Mouse (Mus musculus): ENCODE data around the gene Pawr. TPM values are rescaled to one million over a fixed set of nuclear protein-coding genes. Genes with fewer than 3 reads are reported as not detected.
A peak's percentile ranks its signal among the peaks of the same experiment; 100 is the strongest.

Pawr gene
- polyA plus RNA-seq, 1 experiment from 2014 or later = 1.5 TPM

GRCm38 (mm10) chr10:108307772-108308171, 24.1 kb upstream of the Pawr start:
- ATAC-seq = no peak
- Histone ChIP-seq H3K9ac (ENCODE audit: low read depth, low read length) (no peak overlapping the region), H3K4me1 (ENCODE audit: control insufficient read depth, insufficient read depth, low read length) (peaks cover 3% of the 10 kb centered on the region; the same call in 1 of the 2 replicates), H3K36me3 (ENCODE audit: control insufficient read depth, insufficient read depth, low read length) (no peaks in the 10 kb centered on the region), H3K27ac (ENCODE audit: low read length) (no peak overlapping the region), H3K9me3 (replicated peaks; ENCODE audit: control insufficient read depth, low read length, poor library complexity, severe bottlenecking) (no peaks in the 10 kb centered on the region), H3K27me3 (ENCODE audit: control insufficient read depth, insufficient read depth, low read depth, low read length) (no peaks in the 10 kb centered on the region), H3K4me3 (ENCODE audit: low read depth, low read length) (no peak overlapping the region), H3K4me2 (ENCODE audit: low read length) (peak overlapping the region; percentile 10; the same call in 1 of the 2 replicates)
- 58% methylated on average over 11 of the region's 11 CpGs for WGBS

- Histone ChIP-seq H3K4me2 (ENCODE audit: low read length) (no peak overlapping the region), H3K27ac (ENCODE audit: low read length) (no peak overlapping the region), H3K9me3 (replicated peaks; ENCODE audit: control insufficient read depth, low read length, poor library complexity, severe bottlenecking) (no peaks in the 10 kb centered on the region), H3K27me3 (ENCODE audit: control insufficient read depth, insufficient read depth, low read depth, low read length) (no peaks in the 10 kb centered on the region), H3K4me3 (ENCODE audit: low read depth, low read length) (no peak overlapping the region), H3K4me1 (ENCODE audit: control insufficient read depth, insufficient read depth, low read length) (peaks cover 3% of the 10 kb centered on the region; the same call in 1 of the 2 replicates), H3K36me3 (ENCODE audit: control insufficient read depth, insufficient read depth, low read length) (no peaks in the 10 kb centered on the region), H3K9ac (ENCODE audit: low read depth, low read length) (no peak overlapping the region)
- ATAC-seq = no peak
- WGBS = 89% methylated on average over 5 of the region's 5 CpGs
Measured at GRCm38 (mm10) chr10:108310195-108310594, 21.7 kb upstream of the Pawr start.

GRCm38 (mm10) chr10:108311396-108311795, 20.5 kb upstream of the Pawr start:
- Histone ChIP-seq H3K9me3 (replicated peaks; ENCODE audit: control insufficient read depth, low read length, poor library complexity, severe bottlenecking) (no peaks in the 10 kb centered on the region), H3K9ac (ENCODE audit: low read depth, low read length) (no peak overlapping the region), H3K27ac (ENCODE audit: low read length) (no peak overlapping the region), H3K36me3 (ENCODE audit: control insufficient read depth, insufficient read depth, low read length) (no peaks in the 10 kb centered on the region), H3K4me2 (ENCODE audit: low read length) (no peak overlapping the region), H3K4me3 (ENCODE audit: low read depth, low read length) (no peak overlapping the region), H3K4me1 (ENCODE audit: control insufficient read depth, insufficient read depth, low read length) (peaks cover 3% of the 10 kb centered on the region; the same call in 1 of the 2 replicates), H3K27me3 (ENCODE audit: control insufficient read depth, insufficient read depth, low read depth, low read length) (no peaks in the 10 kb centered on the region)
- 84% methylated on average over 3 of the region's 3 CpGs for WGBS
- no peak for ATAC-seq

GRCm38 (mm10) chr10:108313845-108314244, 18.1 kb upstream of the Pawr start:
- H3K4me2 ChIP-seq (ENCODE audit: low read length) = no peak overlapping the region
- no peak overlapping the region for H3K9ac ChIP-seq (ENCODE audit: low read depth, low read length)
- no peaks in the 10 kb centered on the region for H3K4me1 ChIP-seq (ENCODE audit: control insufficient read depth, insufficient read depth, low read length)
- no peak for ATAC-seq
- no peak overlapping the region for H3K27ac ChIP-seq (ENCODE audit: low read length)
- H3K36me3 ChIP-seq (ENCODE audit: control insufficient read depth, insufficient read depth, low read length) = no peaks in the 10 kb centered on the region
- WGBS = 70% methylated on average over 6 of the region's 6 CpGs
- no peaks in the 10 kb centered on the region for H3K27me3 ChIP-seq (ENCODE audit: control insufficient read depth, insufficient read depth, low read depth, low read length)
- H3K4me3 ChIP-seq (ENCODE audit: low read depth, low read length) = no peak overlapping the region
- no peaks in the 10 kb centered on the region for H3K9me3 ChIP-seq (replicated peaks; ENCODE audit: control insufficient read depth, low read length, poor library complexity, severe bottlenecking)

GRCm38 (mm10) chr10:108314396-108314795, 17.5 kb upstream of the Pawr start:
- H3K27me3 ChIP-seq (ENCODE audit: control insufficient read depth, insufficient read depth, low read depth, low read length) = no peaks in the 10 kb centered on the region
- H3K4me3 ChIP-seq (ENCODE audit: low read depth, low read length) = no peak overlapping the region
- no peak for ATAC-seq
- WGBS = 88% methylated on average over 8 of the region's 8 CpGs
- H3K36me3 ChIP-seq (ENCODE audit: control insufficient read depth, insufficient read depth, low read length) = no peaks in the 10 kb centered on the region
- no peaks in the 10 kb centered on the region for H3K4me1 ChIP-seq (ENCODE audit: control insufficient read depth, insufficient read depth, low read length)
- no peak overlapping the region for H3K9ac ChIP-seq (ENCODE audit: low read depth, low read length)
- H3K27ac ChIP-seq (ENCODE audit: low read length) = no peak overlapping the region
- no peak overlapping the region for H3K4me2 ChIP-seq (ENCODE audit: low read length)
- H3K9me3 ChIP-seq (replicated peaks; ENCODE audit: control insufficient read depth, low read length, poor library complexity, severe bottlenecking) = no peaks in the 10 kb centered on the region

- ATAC-seq = no peak
- H3K9ac ChIP-seq (ENCODE audit: low read depth, low read length) = no peak overlapping the region
- WGBS = 96% methylated on average over 7 of the region's 7 CpGs
- H3K4me3 ChIP-seq (ENCODE audit: low read depth, low read length) = no peak overlapping the region
- H3K27ac ChIP-seq (ENCODE audit: low read length) = no peak overlapping the region
- H3K9me3 ChIP-seq (replicated peaks; ENCODE audit: control insufficient read depth, low read length, poor library complexity, severe bottlenecking) = no peaks in the 10 kb centered on the region; the same call in 1 of the 2 replicates
- H3K4me1 ChIP-seq (ENCODE audit: control insufficient read depth, insufficient read depth, low read length) = no peaks in the 10 kb centered on the region
- H3K36me3 ChIP-seq (ENCODE audit: control insufficient read depth, insufficient read depth, low read length) = no peaks in the 10 kb centered on the region
- H3K4me2 ChIP-seq (ENCODE audit: low read length) = no peak overlapping the region
- no peaks in the 10 kb centered on the region for H3K27me3 ChIP-seq (ENCODE audit: control insufficient read depth, insufficient read depth, low read depth, low read length)
Measured at GRCm38 (mm10) chr10:108315236-108315635, 16.7 kb upstream of the Pawr start.

- WGBS = 93% methylated on average over 7 of the region's 7 CpGs
- no peak overlapping the region for H3K4me3 ChIP-seq (ENCODE audit: low read depth, low read length)
- H3K9me3 ChIP-seq (replicated peaks; ENCODE audit: control insufficient read depth, low read length, poor library complexity, severe bottlenecking) = 0 out of 2 replicates have a peak, but pooled peaks cover 3% of the 10 kb centered on the region
- no peaks in the 10 kb centered on the region for H3K36me3 ChIP-seq (ENCODE audit: control insufficient read depth, insufficient read depth, low read length)
- peaks cover 14% of the 10 kb centered on the region for H3K27me3 ChIP-seq (ENCODE audit: control insufficient read depth, insufficient read depth, low read depth, low read length)
- no peak overlapping the region for H3K27ac ChIP-seq (ENCODE audit: low read length)
- ATAC-seq = no peak
- H3K9ac ChIP-seq (ENCODE audit: low read depth, low read length) = no peak overlapping the region
- H3K4me2 ChIP-seq (ENCODE audit: low read length) = no peak overlapping the region
- peaks cover 8% of the 10 kb centered on the region; the same call in 1 of the 2 replicates for H3K4me1 ChIP-seq (ENCODE audit: control insufficient read depth, insufficient read depth, low read length)
Measured at GRCm38 (mm10) chr10:108328356-108328755, 3.6 kb upstream of the Pawr start.

- Histone ChIP-seq H3K27me3 (ENCODE audit: control insufficient read depth, insufficient read depth, low read depth, low read length) (peaks cover 14% of the 10 kb centered on the region), H3K4me3 (ENCODE audit: low read depth, low read length) (no peak overlapping the region), H3K36me3 (ENCODE audit: control insufficient read depth, insufficient read depth, low read length) (no peaks in the 10 kb centered on the region), H3K27ac (ENCODE audit: low read length) (no peak overlapping the region), H3K4me1 (ENCODE audit: control insufficient read depth, insufficient read depth, low read length) (peaks cover 8% of the 10 kb centered on the region; the same call in 1 of the 2 replicates), H3K9ac (ENCODE audit: low read depth, low read length) (no peak overlapping the region), H3K9me3 (replicated peaks; ENCODE audit: control insufficient read depth, low read length, poor library complexity, severe bottlenecking) (0 out of 2 replicates have a peak, but pooled peaks cover 3% of the 10 kb centered on the region), H3K4me2 (ENCODE audit: low read length) (no peak overlapping the region)
- no peak for ATAC-seq
- 92% methylated on average over 12 of the region's 12 CpGs for WGBS
Measured at GRCm38 (mm10) chr10:108328983-108329382, 2.9 kb upstream of the Pawr start.

GRCm38 (mm10) chr10:108329771-108330170, 2.1 kb upstream of the Pawr start:
- ATAC-seq = no peak
- H3K36me3 ChIP-seq (ENCODE audit: control insufficient read depth, insufficient read depth, low read length) = no peaks in the 10 kb centered on the region
- no peak overlapping the region for H3K4me2 ChIP-seq (ENCODE audit: low read length)
- no peaks in the 10 kb centered on the region for H3K9me3 ChIP-seq (replicated peaks; ENCODE audit: control insufficient read depth, low read length, poor library complexity, severe bottlenecking)
- peaks cover 14% of the 10 kb centered on the region for H3K27me3 ChIP-seq (ENCODE audit: control insufficient read depth, insufficient read depth, low read depth, low read length)
- no peak overlapping the region for H3K27ac ChIP-seq (ENCODE audit: low read length)
- H3K4me1 ChIP-seq (ENCODE audit: control insufficient read depth, insufficient read depth, low read length) = peaks cover 8% of the 10 kb centered on the region; the same call in 1 of the 2 replicates
- H3K9ac ChIP-seq (ENCODE audit: low read depth, low read length) = no peak overlapping the region
- H3K4me3 ChIP-seq (ENCODE audit: low read depth, low read length) = no peak overlapping the region
- 89% methylated on average over 5 of the region's 5 CpGs for WGBS

Data from midbrain, embryonic 16.5 days (tissue).